Mouse (Mus musculus): ENCODE measurements around the gene Rhod. TPM values are rescaled to one million over a fixed set of nuclear protein-coding genes. Genes with fewer than 3 reads are reported as not detected.

Rhod gene
- polyA plus RNA-seq, 1 experiment from 2014 or later: 8.6 TPM

DNA sequence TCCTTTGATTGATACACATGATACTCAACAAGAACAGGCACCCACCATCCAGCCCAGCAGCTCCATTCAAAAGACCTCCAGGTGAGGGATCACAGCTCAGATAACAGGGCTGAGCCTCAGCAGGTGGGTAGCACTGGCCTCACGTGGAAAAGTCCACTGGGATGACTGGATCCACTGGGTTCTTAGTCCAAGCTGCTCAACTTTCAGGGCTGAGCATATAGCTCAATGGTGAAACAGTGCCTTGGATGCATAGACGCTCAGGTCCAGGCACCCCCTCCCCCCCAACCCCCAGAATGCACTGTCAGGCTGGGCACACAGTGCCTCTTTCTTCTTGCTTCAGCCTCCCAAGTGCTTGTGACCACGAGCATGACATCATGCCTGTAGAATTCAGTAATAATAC, 16.2 kb downstream of the Rhod start:
- Histone ChIP-seq H3K4me2 (no peak overlapping the region), H3K4me1 (no peaks in the 10 kb centered on the region), H3K9me3 (no peaks in the 10 kb centered on the region), H3K4me3 (replicated peaks) (no peak overlapping the region), H3K27ac (no peak overlapping the region), H3K36me3 (replicated peaks) (no peaks in the 10 kb centered on the region), H3K27me3 (no peaks in the 10 kb centered on the region), H3K9ac (no peak overlapping the region)
- no peak for ATAC-seq (ENCODE audit: low FRiP score)
- 77% methylated on average over 3 of the region's 3 CpGs for WGBS

GRCm38 (mm10) chr19:4422581-4422980, 16.7 kb downstream of the Rhod start:
- Histone ChIP-seq H3K27ac (no peak overlapping the region), H3K4me2 (no peak overlapping the region), H3K27me3 (no peaks in the 10 kb centered on the region), H3K4me3 (replicated peaks) (no peak overlapping the region), H3K9ac (no peak overlapping the region), H3K36me3 (replicated peaks) (no peaks in the 10 kb centered on the region), H3K4me1 (no peaks in the 10 kb centered on the region), H3K9me3 (no peaks in the 10 kb centered on the region)
- WGBS: 91% methylated on average over 3 of the region's 3 CpGs
- no peak for ATAC-seq (ENCODE audit: low FRiP score)

- H3K27me3 ChIP-seq: no peaks in the 10 kb centered on the region
- H3K9ac ChIP-seq: no peak overlapping the region
- H3K4me2 ChIP-seq: no peak overlapping the region
- no peaks in the 10 kb centered on the region for H3K4me1 ChIP-seq
- WGBS: 89% methylated on average over 8 of the region's 8 CpGs
- H3K9me3 ChIP-seq: no peaks in the 10 kb centered on the region
- no peaks in the 10 kb centered on the region for H3K36me3 ChIP-seq (replicated peaks)
- no peak overlapping the region for H3K4me3 ChIP-seq (replicated peaks)
- ATAC-seq (ENCODE audit: low FRiP score): no peak
- no peak overlapping the region for H3K27ac ChIP-seq
These were observed 18.9 kb downstream of the Rhod start for GRCm38 (mm10) chr19:4420153-4420910.

- 96% methylated on average over 5 of the region's 5 CpGs for WGBS
- H3K4me2 ChIP-seq: no peak overlapping the region
These were observed 19.5 kb downstream of the Rhod start for GRCm38 (mm10) chr19:4419711-4420110.

DNA sequence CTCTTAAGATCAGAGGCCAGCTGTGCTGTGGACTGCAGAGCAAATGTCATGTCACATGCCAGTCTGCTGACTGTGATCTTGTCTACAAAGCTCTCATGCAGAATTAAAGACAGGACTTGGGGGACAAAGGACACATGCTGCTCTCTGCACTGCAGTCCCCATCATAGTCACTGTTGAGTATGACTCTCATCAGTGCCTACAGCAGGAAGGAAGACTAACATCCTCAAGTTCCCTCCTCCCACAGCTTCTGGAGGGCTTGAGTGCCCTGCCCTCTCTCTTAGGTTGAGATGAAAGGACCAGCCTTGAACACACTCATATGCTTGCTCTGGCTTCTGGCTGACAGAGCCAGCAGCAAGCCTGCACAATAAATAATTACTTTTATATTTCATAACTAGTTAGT, 21.5 kb downstream of the Rhod start:
- H3K9ac ChIP-seq: no peak overlapping the region

More at GRCm38 (mm10) chr19:4419711-4420110, 19.5 kb downstream of the Rhod start:
- ATAC-seq (ENCODE audit: low FRiP score): no peak
- no peaks in the 10 kb centered on the region for H3K4me1 ChIP-seq
- H3K9ac ChIP-seq: no peak overlapping the region
- no peak overlapping the region for H3K27ac ChIP-seq
- H3K4me3 ChIP-seq (replicated peaks): no peak overlapping the region
- H3K36me3 ChIP-seq (replicated peaks): no peaks in the 10 kb centered on the region
- H3K9me3 ChIP-seq: no peaks in the 10 kb centered on the region
- H3K27me3 ChIP-seq: no peaks in the 10 kb centered on the region

GRCm38 (mm10) chr19:4417183-4417582, 22.0 kb downstream of the Rhod start:
- Histone ChIP-seq H3K27me3 (no peaks in the 10 kb centered on the region), H3K9ac (no peak overlapping the region), H3K9me3 (no peaks in the 10 kb centered on the region), H3K36me3 (replicated peaks) (no peaks in the 10 kb centered on the region), H3K4me3 (replicated peaks) (no peak overlapping the region), H3K4me1 (no peaks in the 10 kb centered on the region), H3K27ac (no peak overlapping the region), H3K4me2 (no peak overlapping the region)
- no peak for ATAC-seq (ENCODE audit: low FRiP score)
- WGBS: 0% methylated on average over 1 of the region's 1 CpGs

More for the DNA sequence above, 21.5 kb downstream of the Rhod start:
- Histone ChIP-seq H3K36me3 (replicated peaks) (no peaks in the 10 kb centered on the region), H3K4me3 (replicated peaks) (no peak overlapping the region), H3K27ac (no peak overlapping the region), H3K4me1 (no peaks in the 10 kb centered on the region), H3K4me2 (no peak overlapping the region), H3K27me3 (no peaks in the 10 kb centered on the region), H3K9me3 (no peaks in the 10 kb centered on the region)
- no peak for ATAC-seq (ENCODE audit: low FRiP score)

DNA sequence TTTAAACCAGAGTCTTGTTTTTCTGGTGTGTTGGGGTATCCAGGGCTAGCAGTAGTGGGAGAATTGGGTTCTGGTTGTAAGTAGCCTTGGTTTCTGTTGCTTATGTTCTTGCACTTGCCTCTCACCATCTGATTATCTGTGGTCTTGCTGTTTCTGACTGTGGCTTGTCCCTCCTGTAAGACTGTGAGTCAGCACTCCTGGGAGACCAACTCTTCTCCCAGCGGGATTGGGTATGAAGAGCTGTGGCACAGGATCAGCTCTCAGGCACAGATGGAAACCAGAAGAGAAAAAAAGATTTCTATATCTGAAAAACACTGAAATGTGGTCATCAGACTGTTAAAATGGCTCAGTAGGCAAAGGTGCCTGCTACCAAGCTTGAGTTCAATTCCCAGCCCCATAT, 24.6 kb downstream of the Rhod start:
- H3K36me3 ChIP-seq (replicated peaks): no peaks in the 10 kb centered on the region
- WGBS: 87% methylated on average over 1 of the region's 1 CpGs
- H3K27ac ChIP-seq: no peak overlapping the region
- no peak overlapping the region for H3K4me3 ChIP-seq (replicated peaks)
- no peak overlapping the region for H3K4me2 ChIP-seq
- H3K27me3 ChIP-seq: no peaks in the 10 kb centered on the region
- ATAC-seq (ENCODE audit: low FRiP score): no peak
- H3K4me1 ChIP-seq: no peaks in the 10 kb centered on the region
- no peaks in the 10 kb centered on the region for H3K9me3 ChIP-seq
- H3K9ac ChIP-seq: no peak overlapping the region

GRCm38 (mm10) chr19:4409062-4409461, 30.2 kb downstream of the Rhod start:
- Histone ChIP-seq H3K27me3 (no peaks in the 10 kb centered on the region; the same call in 1 of the 2 replicates), H3K9me3 (no peaks in the 10 kb centered on the region), H3K36me3 (replicated peaks) (no peaks in the 10 kb centered on the region), H3K9ac (no peak overlapping the region), H3K27ac (no peak overlapping the region), H3K4me3 (replicated peaks) (no peak overlapping the region), H3K4me1 (no peaks in the 10 kb centered on the region), H3K4me2 (no peak overlapping the region)
- 68% methylated on average over 2 of the region's 2 CpGs for WGBS
- no peak for ATAC-seq (ENCODE audit: low FRiP score)

DNA sequence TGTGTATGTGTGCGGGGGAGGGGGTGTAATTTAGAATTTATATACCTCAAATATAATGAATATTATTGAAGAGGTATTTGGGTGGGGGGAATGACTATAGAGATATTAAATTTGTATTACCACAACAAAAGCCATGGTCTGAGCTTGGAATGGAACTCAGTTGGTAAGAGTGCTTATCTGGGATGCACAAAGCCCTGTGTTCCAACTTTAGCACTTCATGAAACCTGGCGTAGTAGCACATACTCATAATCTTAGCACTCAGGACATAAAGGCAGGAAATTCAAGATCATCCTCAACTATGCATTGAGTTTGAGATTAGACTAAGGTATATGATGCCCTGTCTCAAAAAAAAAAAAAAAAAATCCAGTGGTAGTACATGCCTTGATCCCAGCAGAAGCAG, 34.4 kb downstream of the Rhod start:
- WGBS: 93% methylated on average over 2 of the region's 2 CpGs
- no peak for ATAC-seq (ENCODE audit: low FRiP score)
- Histone ChIP-seq H3K36me3 (replicated peaks) (no peaks in the 10 kb centered on the region), H3K4me2 (no peak overlapping the region), H3K27me3 (no peaks in the 10 kb centered on the region; the same call in 1 of the 2 replicates), H3K4me1 (no peaks in the 10 kb centered on the region), H3K4me3 (replicated peaks) (no peak overlapping the region), H3K9me3 (peaks cover 3% of the 10 kb centered on the region; the same call in 1 of the 2 replicates), H3K27ac (no peak overlapping the region), H3K9ac (no peak overlapping the region)

GRCm38 (mm10) chr19:4398959-4399358, 40.3 kb downstream of the Rhod start:
- Histone ChIP-seq H3K9me3 (peaks cover 3% of the 10 kb centered on the region; the same call in 1 of the 2 replicates), H3K4me3 (replicated peaks) (no peak overlapping the region), H3K27ac (no peak overlapping the region), H3K27me3 (no peaks in the 10 kb centered on the region), H3K9ac (no peak overlapping the region), H3K4me1 (peaks cover 20% of the 10 kb centered on the region), H3K36me3 (replicated peaks) (no peaks in the 10 kb centered on the region), H3K4me2 (no peak overlapping the region)
- ATAC-seq (ENCODE audit: low FRiP score): no peak
- 73% methylated on average over 4 of the region's 4 CpGs for WGBS

GRCm38 (mm10) chr19:4398630-4398948, 40.6 kb downstream of the Rhod start:
- no peaks in the 10 kb centered on the region for H3K27me3 ChIP-seq
- peaks cover 22% of the 10 kb centered on the region for H3K4me1 ChIP-seq
- peak overlapping the region; percentile 93 for H3K4me3 ChIP-seq (replicated peaks)
- peak overlapping the region; percentile 98 for H3K9ac ChIP-seq
- H3K4me2 ChIP-seq: peak overlapping the region; percentile 92
- H3K36me3 ChIP-seq (replicated peaks): peaks cover under 1% of the 10 kb centered on the region; the same call in 1 of the 2 replicates
- WGBS: 30% methylated on average over 8 of the region's 8 CpGs
- no peak for ATAC-seq (ENCODE audit: low FRiP score)
- H3K9me3 ChIP-seq: peaks cover 3% of the 10 kb centered on the region; the same call in 1 of the 2 replicates
- peak overlapping the region; percentile 38; the same call in 1 of the 2 replicates for H3K27ac ChIP-seq

- ATAC-seq (ENCODE audit: low FRiP score): peak; percentile 24; the same call in 1 of the 2 replicates
- peak within 1 kb of the TSS; percentile 92 for H3K4me2 ChIP-seq
- H3K9me3 ChIP-seq: peaks cover 3% of the 10 kb centered on the region; the same call in 1 of the 2 replicates
- H3K36me3 ChIP-seq (replicated peaks): peaks cover 7% of the 10 kb centered on the region; the same call in 1 of the 2 replicates
- H3K4me3 ChIP-seq (replicated peaks): peak within 1 kb of the TSS; percentile 93
- peak within 1 kb of the TSS; percentile 97 for H3K27ac ChIP-seq
- peak within 1 kb of the TSS; percentile 98 for H3K9ac ChIP-seq
- 1% methylated on average over 82 of the region's 82 CpGs for WGBS
- peaks cover 27% of the 10 kb centered on the region for H3K4me1 ChIP-seq
- H3K27me3 ChIP-seq: no peaks in the 10 kb centered on the region
These were observed 41.2 kb downstream of the Rhod start, which contains the start of gene Kdm2a for GRCm38 (mm10) chr19:4397798-4398629. Gene Kdm2a, minus strand, starts transcription at chr19:4398285.

All from forebrain, embryonic 12.5 days (tissue).